ENCODE assay signal across 9 mouse cellular contexts in the genomic region with DNA sequence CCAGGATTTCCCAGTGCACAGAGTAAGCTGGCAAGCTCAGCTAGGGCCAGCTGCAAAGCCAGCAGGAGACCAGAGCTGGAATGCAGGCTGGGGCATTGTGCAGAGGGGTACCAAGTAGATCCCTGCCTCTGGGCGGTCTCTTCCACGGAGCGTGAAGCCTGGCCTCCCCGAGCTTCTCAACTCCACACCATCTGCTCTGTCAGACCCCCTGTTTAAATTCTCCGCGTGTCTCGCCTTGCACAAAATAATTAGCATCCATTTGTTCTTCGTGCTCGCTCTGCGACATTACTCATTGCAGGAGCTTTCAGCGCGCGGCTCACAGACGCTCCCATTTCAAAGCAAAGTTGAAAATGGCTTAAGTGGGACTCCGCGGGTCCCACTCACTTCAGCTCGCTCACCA.
A peak's percentile ranks its signal among the peaks of the same experiment; 100 is the strongest.
DNase-seq lines count a peak whose midpoint lies in the region; ATAC-seq and TF ChIP-seq lines count a peak whose summit lies in the region.
"Had no signal": no experiment of that assay in that cellular context is flagged by ENCODE, and none has a peak within 500 bp of the region (broad histone marks: within the 10 kb centered on the region; RNA-seq: fewer than 3 reads in every experiment).

No protein-coding gene starts in this region.

- peak; percentile 30 for DNase-seq in cerebellum, adult 11-12 months
- no peak for DNase-seq in cerebellum, adult 9-10 months
- DNase-seq in embryo, embryonic 11 days, result peak; percentile 54
- peak; percentile 69 for DNase-seq in hindbrain, embryonic 14.5 days (ENCODE audit: low spot score)
- peak; percentile 61 for DNase-seq in telencephalon, adult 2 months (ENCODE audit: low read depth, low spot score)
- DNase-seq in liver, postnatal 0 days, result no peak
- DNase-seq in lung, postnatal 14 days, result no peak

- peak; percentile 87 for ATAC-seq in hindbrain, embryonic 14.5 days (ENCODE audit: low FRiP score)
- ATAC-seq in limb, embryonic 15.5 days (ENCODE audit: insufficient number of reproducible peaks, low FRiP score, low TSS enrichment, low read depth), result no peak; the same call in 1 of the 2 replicates
- ATAC-seq in liver, postnatal 0 days, result no peak

- no peak for TF ChIP-seq EP300 in liver, postnatal 0 days (IDR thresholded peaks at IDR 0.05; ENCODE audit: low read depth)

- 4% methylated on average over 17 of the region's 17 CpGs for WGBS in hindbrain, embryonic 14.5 days
- 3% methylated on average over 17 of the region's 17 CpGs for WGBS in limb, embryonic 15.5 days
- 13% methylated on average over 17 of the region's 17 CpGs for WGBS in liver, postnatal 0 days (ENCODE audit: insufficient replicate concordance)

- no peaks in the 10 kb centered on the region for H3K27me3 ChIP-seq in hindbrain, embryonic 14.5 days (ENCODE audit: control insufficient read depth, insufficient read depth, low read length)
- 0 out of 2 replicates have a peak, but pooled peaks cover 7% of the 10 kb centered on the region for H3K27me3 ChIP-seq in limb, embryonic 15.5 days
- 0 out of 2 replicates have a peak, but pooled peaks cover 3% of the 10 kb centered on the region for H3K27me3 ChIP-seq in liver, postnatal 0 days (ENCODE audit: insufficient read depth, low read length)

- no peaks in the 10 kb centered on the region for H3K9me3 ChIP-seq in hindbrain, embryonic 14.5 days (ENCODE audit: control insufficient read depth, low read length)
- H3K9me3 ChIP-seq in limb, embryonic 15.5 days, result no peaks in the 10 kb centered on the region
- no peaks in the 10 kb centered on the region for H3K9me3 ChIP-seq in liver, postnatal 0 days (ENCODE audit: low read length)
- H3K9me3 ChIP-seq: lung, embryonic 15.5 days had no signal

- no peak overlapping the region for H3K4me3 ChIP-seq in hindbrain, embryonic 14.5 days (replicated peaks; ENCODE audit: low read length)
- H3K4me3 ChIP-seq in limb, embryonic 15.5 days, result no peak overlapping the region
- H3K4me3 ChIP-seq in liver, postnatal 0 days (ENCODE audit: low read depth, low read length), result no peak overlapping the region
- H3K4me3 ChIP-seq: lung, embryonic 15.5 days had no signal

- H3K9ac ChIP-seq in hindbrain, embryonic 14.5 days, result peak overlapping the region; percentile 21; the same call in 1 of the 2 replicates
- H3K9ac ChIP-seq in limb, embryonic 15.5 days, result no peak overlapping the region
- no peak overlapping the region for H3K9ac ChIP-seq in liver, postnatal 0 days (replicated peaks)
- H3K9ac ChIP-seq: lung, embryonic 15.5 days had no signal

- H3K4me1 ChIP-seq in hindbrain, embryonic 14.5 days (replicated peaks; ENCODE audit: control insufficient read depth, insufficient read depth, low read length), result peaks cover 42% of the 10 kb centered on the region
- peaks cover 3% of the 10 kb centered on the region; the same call in 1 of the 2 replicates for H3K4me1 ChIP-seq in limb, embryonic 15.5 days
- H3K4me1 ChIP-seq in liver, postnatal 0 days (ENCODE audit: insufficient read depth), result no peaks in the 10 kb centered on the region
- H3K4me1 ChIP-seq: lung, embryonic 15.5 days had no signal

- peak overlapping the region; percentile 48; the same call in 1 of the 2 replicates for H3K27ac ChIP-seq in hindbrain, embryonic 14.5 days
- no peak overlapping the region for H3K27ac ChIP-seq in limb, embryonic 15.5 days
- no peak overlapping the region for H3K27ac ChIP-seq in liver, postnatal 0 days (ENCODE audit: low read depth)
- H3K27ac ChIP-seq: lung, embryonic 15.5 days had no signal

- H3K36me3 ChIP-seq in hindbrain, embryonic 14.5 days (replicated peaks; ENCODE audit: control insufficient read depth, insufficient read depth), result no peaks in the 10 kb centered on the region
- no peaks in the 10 kb centered on the region for H3K36me3 ChIP-seq in limb, embryonic 15.5 days
- no peaks in the 10 kb centered on the region for H3K36me3 ChIP-seq in liver, postnatal 0 days (replicated peaks; ENCODE audit: insufficient read depth, low read length)
- H3K36me3 ChIP-seq: lung, embryonic 15.5 days had no signal

- H3K4me2 ChIP-seq in hindbrain, embryonic 14.5 days (replicated peaks), result peak overlapping the region; percentile 42
- H3K4me2 ChIP-seq in limb, embryonic 15.5 days, result peak overlapping the region; percentile 29
- H3K4me2 ChIP-seq in liver, postnatal 0 days (ENCODE audit: low read depth, low read length), result no peak overlapping the region
- H3K4me2 ChIP-seq: lung, embryonic 15.5 days had no signal

- no peak for TF ChIP-seq CTCF in liver, postnatal 0 days (IDR thresholded peaks at IDR 0.05; ENCODE audit: low read depth)

Comparison
In these comparisons a context has a peak if more than half of its experiments do, and no peak if none do; other contexts are left out.
1. DNase-seq: peak in cerebellum, adult 11-12 months (single experiment), embryo, embryonic 11 days (single experiment), hindbrain, embryonic 14.5 days (single experiment) and telencephalon, adult 2 months (single experiment); none in cerebellum, adult 9-10 months (single experiment), liver, postnatal 0 days (single experiment) and lung, postnatal 14 days (single experiment).